Comparison of ENCODE assay signal across 10 mouse cellular contexts in the genomic region with DNA sequence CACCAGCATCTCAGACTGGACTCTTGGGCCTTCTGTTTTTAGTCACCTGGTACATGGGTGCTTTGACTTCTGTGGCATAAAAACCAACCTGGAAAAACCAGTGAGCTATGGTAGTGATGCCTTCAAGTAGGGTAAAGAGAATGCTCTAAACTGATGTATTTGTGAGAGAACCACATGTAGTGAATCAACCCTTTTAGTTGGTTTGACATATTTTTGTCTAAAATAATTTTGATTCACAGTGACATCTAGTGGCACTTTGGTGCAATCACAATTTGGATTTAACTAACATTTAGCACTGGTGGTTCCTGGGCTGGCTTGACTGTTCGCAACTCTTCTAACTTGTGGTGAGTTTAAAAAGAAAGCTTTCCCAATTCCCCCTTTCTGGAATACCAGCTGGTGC. TPM values are rescaled to one million over a fixed set of nuclear protein-coding genes. Genes with fewer than 3 reads are reported as not detected.
DNase-seq lines count a peak whose midpoint lies in the region; ATAC-seq lines count a peak whose summit lies in the region.
"Had no signal": no experiment of that assay in that cellular context is flagged by ENCODE, and none has a peak within 500 bp of the region (broad histone marks: within the 10 kb centered on the region; RNA-seq: fewer than 3 reads in every experiment).

No protein-coding gene starts in this region.

- DNase-seq in A20 (ENCODE audit: low read depth, low spot score): peak; percentile 64
- peak; percentile 68 for DNase-seq in NIH3T3 (ENCODE audit: low read depth)
- DNase-seq in gastrocnemius, adult 8-10 months (ENCODE audit: low spot score in 2 of 2): no peak
- DNase-seq in T-cell, adult 2 months (ENCODE audit: low spot score): no peak
- DNase-seq in left cerebral cortex, adult 9 months (ENCODE audit: low spot score in 2 of 2): no peak
- DNase-seq: adrenal gland, postnatal 10 days had no signal

- no peaks in the 10 kb centered on the region for H3K36me3 ChIP-seq in hindbrain, embryonic 16.5 days (ENCODE audit: control insufficient read depth, insufficient read depth, low read length)
- H3K36me3 ChIP-seq in hindbrain, embryonic 12.5 days: no peaks in the 10 kb centered on the region
- H3K36me3 ChIP-seq: neural tube, embryonic 13.5 days had no signal

- H3K4me3 ChIP-seq in hindbrain, embryonic 16.5 days (ENCODE audit: low read length): no peak overlapping the region
- no peak overlapping the region for H3K4me3 ChIP-seq in hindbrain, embryonic 12.5 days
- H3K4me3 ChIP-seq: neural tube, embryonic 13.5 days had no signal

- H3K27ac ChIP-seq in hindbrain, embryonic 16.5 days (ENCODE audit: low read depth, low read length): no peak overlapping the region
- H3K27ac ChIP-seq in hindbrain, embryonic 12.5 days: no peak overlapping the region
- H3K27ac ChIP-seq: neural tube, embryonic 13.5 days had no signal

- H3K9ac ChIP-seq in hindbrain, embryonic 16.5 days (ENCODE audit: low read depth, low read length): no peak overlapping the region
- no peak overlapping the region for H3K9ac ChIP-seq in hindbrain, embryonic 12.5 days
- H3K9ac ChIP-seq: neural tube, embryonic 13.5 days had no signal

- H3K4me1 ChIP-seq in hindbrain, embryonic 16.5 days (ENCODE audit: control insufficient read depth, insufficient read depth, low read depth, low read length): no peaks in the 10 kb centered on the region
- H3K4me1 ChIP-seq in hindbrain, embryonic 12.5 days: no peaks in the 10 kb centered on the region
- H3K4me1 ChIP-seq: neural tube, embryonic 13.5 days had no signal

- WGBS in hindbrain, embryonic 16.5 days: 91% methylated on average over 1 of the region's 1 CpGs
- WGBS in hindbrain, embryonic 12.5 days: 78% methylated on average over 1 of the region's 1 CpGs

- no peaks in the 10 kb centered on the region for H3K27me3 ChIP-seq in hindbrain, embryonic 16.5 days (replicated peaks; ENCODE audit: control insufficient read depth, insufficient read depth, low read length)
- no peaks in the 10 kb centered on the region for H3K27me3 ChIP-seq in hindbrain, embryonic 12.5 days
- H3K27me3 ChIP-seq: neural tube, embryonic 13.5 days had no signal

- H3K9me3 ChIP-seq in hindbrain, embryonic 16.5 days (ENCODE audit: control insufficient read depth, low read length): no peaks in the 10 kb centered on the region
- H3K9me3 ChIP-seq in hindbrain, embryonic 12.5 days (replicated peaks): no peaks in the 10 kb centered on the region
- H3K9me3 ChIP-seq: neural tube, embryonic 13.5 days had no signal

- peak; percentile 56; the same call in 1 of the 2 replicates for ATAC-seq in hindbrain, embryonic 16.5 days
- no peak for ATAC-seq in hindbrain, embryonic 12.5 days (ENCODE audit: low FRiP score)
- ATAC-seq in inflammation-experienced regulatory T-cells, adult 6 months: peak; percentile 48

- H3K4me2 ChIP-seq in hindbrain, embryonic 16.5 days (ENCODE audit: low read length): no peak overlapping the region
- no peak overlapping the region for H3K4me2 ChIP-seq in hindbrain, embryonic 12.5 days (replicated peaks)
- H3K4me2 ChIP-seq: neural tube, embryonic 13.5 days had no signal

RNA-seq across cellular contexts. Expression of a gene that starts 53.7 kb away (rescaled TPM):
- polyA plus RNA-seq in hindbrain, embryonic 16.5 days (2015; fragmentation: Nextera tagmentation; extraction: Ambion mirVana): 0.26 and 0.28 TPM in 2 replicates
- 0.18 TPM in 1 of 2 replicates, not detected in the other for polyA plus RNA-seq in hindbrain, embryonic 12.5 days (2016; fragmentation: Nextera tagmentation; extraction: Ambion mirVana)
- polyA plus RNA-seq in inflammation-experienced regulatory T-cells, adult 6 months (2017; shearing (Covaris generic)): under 1 TPM in 1 of 3 experiments, not detected in 2; 0.59 TPM
- total RNA-seq in gastrocnemius, adult 8-10 months (2022): 10 to 100 TPM in 3 of 4 experiments, 1 to 10 TPM in 1; 8.7 to 12.5 (median 10.7) TPM
- polyA plus RNA-seq: neural tube, embryonic 13.5 days had no signal

Comparison
In these comparisons a context has a peak if more than half of its experiments do, and no peak if none do; other contexts are left out.
1. DNase-seq: peak in A20 (single experiment) and NIH3T3 (single experiment); none in gastrocnemius, adult 8-10 months (0 of 2), T-cell, adult 2 months (single experiment) and left cerebral cortex, adult 9 months (0 of 2).